Mouse (Mus musculus) CH12.LX (cell line): Measurements from ENCODE around the gene Gm3411. TPM values are rescaled to one million over a fixed set of nuclear protein-coding genes. Genes with fewer than 3 reads are reported as not detected.
"Not testable (repeated sequence)": the region's sequence is repeated elsewhere in the genome, so short reads cannot be mapped to it uniquely, and the experiment has no call there.

ENCODE experiments used
- DNase-seq: peaks from one replicate; pipeline ENCODE4 v3.0.0-alpha.2; 2013; ENCODE audit errors: extremely low read depth
- H3K27ac ChIP-seq: 2 replicates; pipeline ENCODE4 v1.5.1; 2012; ENCODE audit warnings: low read depth, mild to moderate bottlenecking, control low read depth, moderate library complexity; ENCODE audit not compliant: insufficient read depth
- H3K27me3 ChIP-seq: replicated peaks from 2 replicates; pipeline ENCODE3; 2012; ENCODE audit warnings: inconsistent platforms
- H3K36me3 ChIP-seq, 2 experiments: replicated peaks in 1 of 2; 2 replicates each; pipeline versions ENCODE3 to v1.6.1; 2012; ENCODE audit warnings: inconsistent platforms in 1 of 2, low read length in 1 of 2, mild to moderate bottlenecking in 1 of 2, mixed read lengths in 1 of 2, moderate library complexity in 1 of 2; ENCODE audit not compliant: control insufficient read depth in 1 of 2, insufficient read depth in 1 of 2
- H3K4me1 ChIP-seq, 2 experiments: 2 replicates each; pipeline ENCODE4 v1.6.1; 2012; ENCODE audit warnings: inconsistent platforms in 1 of 2, moderate library complexity in 1 of 2; ENCODE audit not compliant: insufficient read depth in 2 of 2, control insufficient read depth in 1 of 2
- H3K4me2 ChIP-seq: 2 replicates; pipeline ENCODE4 v1.6.1; 2012; ENCODE audit warnings: low read depth, mild to moderate bottlenecking, control low read depth; ENCODE audit not compliant: poor library complexity, insufficient read depth, severe bottlenecking
- H3K4me3 ChIP-seq, 3 experiments: fragments of 150-350 bp in 1 of 3; sonication (generic) in 1 of 3; replicated peaks in 1 of 3; 2 replicates each; pipeline versions ENCODE3 to v1.5.1; 2011 to 2012; ENCODE audit warnings: low read depth in 2 of 3, low read length in 2 of 3, mild to moderate bottlenecking in 2 of 3, moderate library complexity in 2 of 3, control low read depth in 1 of 3, improper control_type of control experiment in 1 of 3, inconsistent platforms in 1 of 3, mixed read lengths in 1 of 3; ENCODE audit not compliant: poor library complexity in 1 of 3
- H3K79me2 ChIP-seq: replicated peaks from 2 replicates; pipeline ENCODE4 v1.6.1; 2012; ENCODE audit warnings: mild to moderate bottlenecking, moderate library complexity; ENCODE audit not compliant: control insufficient read depth, poor library complexity, insufficient read depth, severe bottlenecking; ENCODE audit errors: extremely low read depth
- H3K9ac ChIP-seq: 2 replicates; pipeline ENCODE4 v1.6.1; 2012; ENCODE audit warnings: low read depth, mild to moderate bottlenecking, control low read depth, moderate library complexity; ENCODE audit not compliant: insufficient read depth
- H3K9me3 ChIP-seq: replicated peaks from 2 replicates; pipeline ENCODE3; 2012; ENCODE audit warnings: low read length, inconsistent platforms, mixed read lengths
- dilution Hi-C: fragments of 300-500 bp; cut with MboI; formaldehyde crosslinking; loops from 2 replicates; pipeline ENCODE4 v1.14.3; 2020; ENCODE audit warnings: low sequenced_read_pairs; ENCODE audit not compliant: extremely low pct_unique_long_range_greater_than_20kb, extremely low pct_ligation_motif_present
- in situ Hi-C: fragments of 300-500 bp; cut with MboI; formaldehyde crosslinking; loops from 3 replicates; pipeline ENCODE4 v1.14.3; 2019; ENCODE audit warnings: low sequenced_read_pairs, low pct_ligation_motif_present, low pct_unique_long_range_greater_than_20kb, mixed read lengths
- polyA plus RNA-seq: library from polyadenylated mRNA; unstranded; fragments of >175 nt; gene quantifications from 2 replicates; pipeline ENCODE4 v1.2.1, GENCODE M21; 2012; ENCODE audit warnings: low read depth; ENCODE audit not compliant: insufficient read length
- total RNA-seq, 2 experiments: library from RNA; depleted of rRNA; stranded (reverse); fragments of 300-350 nt in 1 of 2; fragments of >200 nt in 1 of 2; gene quantifications; 2 replicates each; pipeline ENCODE4 v1.2.3; 2012 to 2014

Gene Gm3411
- total RNA-seq (2012; rRNA removed) (not detected in 2 replicates), total RNA-seq (2014; rRNA removed) (not detected in 2 replicates), polyA plus RNA-seq (not detected in 2 replicates)

DNA sequence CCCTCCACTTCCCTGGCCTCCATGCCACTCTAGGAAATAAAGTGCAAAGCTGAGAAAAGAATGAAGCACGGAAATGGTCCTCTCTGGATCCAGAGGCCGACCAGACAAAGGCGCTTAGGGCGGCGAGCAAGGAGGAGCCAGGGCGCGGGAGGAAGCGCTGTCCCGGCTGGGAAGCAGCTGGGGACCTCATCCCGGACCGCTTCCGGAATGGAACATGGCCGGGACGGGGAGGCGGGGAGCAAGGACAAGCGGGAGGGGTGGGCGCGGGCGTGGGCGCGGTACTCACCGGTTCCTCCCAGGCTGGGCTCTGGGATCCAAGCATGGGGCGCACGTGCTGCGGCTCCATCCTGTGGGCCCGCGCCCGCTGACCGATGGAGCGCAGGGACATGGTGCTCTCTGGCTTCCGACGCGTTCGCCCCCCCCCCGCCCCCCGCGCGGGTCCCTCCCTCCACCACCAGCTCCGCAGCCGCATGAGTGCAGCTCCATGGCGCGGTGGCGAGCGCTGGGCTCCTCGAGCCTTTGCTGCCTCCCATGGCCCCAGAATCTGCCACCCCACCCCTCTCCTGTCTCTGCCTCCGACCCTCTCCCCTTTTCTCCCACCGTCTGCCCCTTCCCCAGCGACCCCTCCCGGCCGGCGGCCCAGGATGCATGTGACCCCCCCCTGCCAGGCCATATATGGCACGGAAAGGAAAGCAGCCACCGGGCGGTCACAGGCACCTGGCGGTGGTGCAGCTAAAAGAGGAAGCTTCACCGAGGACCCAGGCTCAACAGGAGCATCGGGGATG is at the start of gene Gm3411:
Gene Gm3411 (minus strand): TSS at position 320 of the 785 bp plus-strand sequence.
- dilution Hi-C loops, DNase-seq, H3K9me3 ChIP-seq, H3K9ac ChIP-seq, H3K4me3 ChIP-seq, in situ Hi-C loops, H3K79me2 ChIP-seq, H3K4me2 ChIP-seq, H3K27me3 ChIP-seq, H3K36me3 ChIP-seq, H3K27ac ChIP-seq, H3K4me1 ChIP-seq: not testable (repeated sequence)

DNA sequence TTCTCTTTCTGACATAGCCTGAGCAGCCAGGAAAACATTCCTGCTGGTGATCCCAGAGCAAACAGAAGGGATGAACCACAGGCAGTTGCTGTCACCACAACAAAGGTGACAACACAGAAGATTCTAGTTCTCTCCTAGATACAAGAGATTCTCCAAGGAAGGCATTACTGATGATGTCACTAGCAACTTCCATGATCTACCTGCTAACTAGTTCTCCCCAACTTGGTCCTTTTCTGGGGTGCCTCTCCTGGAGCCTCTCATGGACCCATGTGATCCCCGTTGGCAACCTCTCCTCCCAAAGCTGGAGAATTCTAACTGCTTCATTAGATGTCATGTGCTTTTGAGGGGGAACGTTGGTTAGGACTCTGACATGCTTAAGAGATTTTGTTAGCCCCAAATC is 17.7 kb upstream of the Gm3411 start, which contains the start of gene Gm21103:
Gene Gm21103 (minus strand): TSS at position 101 of the 400 bp plus-strand sequence.
- H3K27me3 ChIP-seq, H3K4me1 ChIP-seq, in situ Hi-C loops, H3K9ac ChIP-seq, H3K27ac ChIP-seq, H3K4me3 ChIP-seq, dilution Hi-C loops, H3K36me3 ChIP-seq, H3K4me2 ChIP-seq, DNase-seq, H3K9me3 ChIP-seq, H3K79me2 ChIP-seq: not testable (repeated sequence)

DNA sequence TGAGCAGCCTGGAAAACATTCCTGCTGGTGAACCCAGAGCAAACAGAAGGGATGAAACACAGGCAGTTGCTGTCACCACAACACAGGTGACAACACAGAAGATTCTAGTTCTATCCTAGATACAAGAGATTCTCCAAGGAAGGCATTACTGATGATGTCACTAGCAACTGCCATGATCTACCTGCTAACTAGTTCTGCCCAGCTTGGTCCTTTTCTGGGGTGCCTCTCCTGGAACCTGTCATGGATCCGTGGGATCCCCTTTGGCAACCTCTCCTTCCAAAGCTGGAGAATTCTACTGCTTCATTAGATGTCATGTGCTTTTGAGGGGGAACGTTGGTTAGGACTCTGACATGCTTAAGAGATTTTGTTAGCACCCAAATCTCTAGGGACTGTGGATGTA is 67.9 kb downstream of the Gm3411 start, which contains the start of gene Gm21560:
Gene Gm21560 (minus strand): TSS at position 101 of the 400 bp plus-strand sequence.
- H3K9me3 ChIP-seq, H3K4me1 ChIP-seq, dilution Hi-C loops, in situ Hi-C loops, H3K9ac ChIP-seq, H3K36me3 ChIP-seq, H3K27me3 ChIP-seq, H3K4me3 ChIP-seq, H3K27ac ChIP-seq, DNase-seq, H3K79me2 ChIP-seq, H3K4me2 ChIP-seq: not testable (repeated sequence)

Other genes with a start within 250 kb of the Gm3411 start
- gene Gm6337, start 229.0 kb downstream of the Gm3411 start, total RNA-seq (2012; rRNA removed) = not detected in 2 replicates
- not detected in 2 replicates for gene Gm6337, start 229.0 kb downstream of the Gm3411 start, total RNA-seq (2014; rRNA removed)
- gene Gm6337, start 229.0 kb downstream of the Gm3411 start, polyA plus RNA-seq = not detected in 2 replicates
- gene Gm8206, start 193.3 kb downstream of the Gm3411 start, total RNA-seq (2012; rRNA removed) = not detected in 2 replicates
- gene Gm8206, start 193.3 kb downstream of the Gm3411 start, total RNA-seq (2014; rRNA removed) = not detected in 2 replicates
- gene Gm8206, start 193.3 kb downstream of the Gm3411 start, polyA plus RNA-seq = not detected in 2 replicates
- not detected in 2 replicates for gene Gm3468, start 178.6 kb downstream of the Gm3411 start, total RNA-seq (2012; rRNA removed)
- gene Gm3468, start 178.6 kb downstream of the Gm3411 start, total RNA-seq (2014; rRNA removed) = not detected in 2 replicates
- gene Gm3468, start 178.6 kb downstream of the Gm3411 start, polyA plus RNA-seq = not detected in 2 replicates
- not detected in 2 replicates for gene Gm3476, start 161.4 kb downstream of the Gm3411 start, total RNA-seq (2012; rRNA removed)
- gene Gm3476, start 161.4 kb downstream of the Gm3411 start, total RNA-seq (2014; rRNA removed) = not detected in 2 replicates
- gene Gm3476, start 161.4 kb downstream of the Gm3411 start, polyA plus RNA-seq = not detected in 2 replicates
- gene Gm21560, start 68.0 kb downstream of the Gm3411 start, total RNA-seq (2012; rRNA removed) = not detected in 2 replicates
- not detected in 2 replicates for gene Gm21560, start 68.0 kb downstream of the Gm3411 start, total RNA-seq (2014; rRNA removed)
- not detected in 2 replicates for gene Gm21560, start 68.0 kb downstream of the Gm3411 start, polyA plus RNA-seq
- not detected in 2 replicates for gene Gm21103, start 17.6 kb upstream of the Gm3411 start, total RNA-seq (2012; rRNA removed)
- gene Gm21103, start 17.6 kb upstream of the Gm3411 start, total RNA-seq (2014; rRNA removed) = not detected in 2 replicates
- not detected in 2 replicates for gene Gm21103, start 17.6 kb upstream of the Gm3411 start, polyA plus RNA-seq
- not detected in 2 replicates for gene Gm3618, start 56.4 kb upstream of the Gm3411 start, total RNA-seq (2012; rRNA removed)
- not detected in 2 replicates for gene Gm3618, start 56.4 kb upstream of the Gm3411 start, total RNA-seq (2014; rRNA removed)
- gene Gm3618, start 56.4 kb upstream of the Gm3411 start, polyA plus RNA-seq = not detected in 2 replicates
- gene Gm16440, start 103.1 kb upstream of the Gm3411 start, total RNA-seq (2012; rRNA removed) = not detected in 2 replicates
- gene Gm16440, start 103.1 kb upstream of the Gm3411 start, total RNA-seq (2014; rRNA removed) = not detected in 2 replicates
- not detected in 2 replicates for gene Gm16440, start 103.1 kb upstream of the Gm3411 start, polyA plus RNA-seq
- not detected in 2 replicates for gene Gm3591, start 125.2 kb upstream of the Gm3411 start, total RNA-seq (2012; rRNA removed)
- gene Gm3591, start 125.2 kb upstream of the Gm3411 start, total RNA-seq (2014; rRNA removed) = not detected in 2 replicates
- not detected in 2 replicates for gene Gm3591, start 125.2 kb upstream of the Gm3411 start, polyA plus RNA-seq
- not detected in 2 replicates for gene Gm3594, start 157.4 kb upstream of the Gm3411 start, total RNA-seq (2012; rRNA removed)
- not detected in 2 replicates for gene Gm3594, start 157.4 kb upstream of the Gm3411 start, total RNA-seq (2014; rRNA removed)
- gene Gm3594, start 157.4 kb upstream of the Gm3411 start, polyA plus RNA-seq = not detected in 2 replicates